Mouse (Mus musculus) testis, postnatal 10 days (tissue): ENCODE data around the gene Rnf130.

ENCODE experiments used
- DNase-seq: peaks from one replicate; pipeline ENCODE4 v3.0.0; 2021; ENCODE audit warnings: low spot score

The Rnf130 gene

GRCm38 (mm10) chr11:50024833-50025720 lies at the start of gene Rnf130:
Gene Rnf130 (plus strand): TSS chr11:50025346.
- peak; percentile 96 for DNase-seq

GRCm38 (mm10) chr11:49977963-49978568 lies 47.1 kb upstream of the Rnf130 start:
- DNase-seq: no peak

GRCm38 (mm10) chr11:49978935-49979334 lies 46.2 kb upstream of the Rnf130 start:
- no peak for DNase-seq

- DNase-seq: no peak
Observed at GRCm38 (mm10) chr11:49980681-49981235, 44.4 kb upstream of the Rnf130 start.

GRCm38 (mm10) chr11:49981321-49981963 lies 43.7 kb upstream of the Rnf130 start:
- no peak for DNase-seq

- DNase-seq: no peak
Observed at GRCm38 (mm10) chr11:49982094-49982493, 43.1 kb upstream of the Rnf130 start.

- DNase-seq: no peak
Observed at GRCm38 (mm10) chr11:49982881-49983280, 42.3 kb upstream of the Rnf130 start.

GRCm38 (mm10) chr11:49983875-49984552 lies 41.1 kb upstream of the Rnf130 start:
- DNase-seq: no peak

- DNase-seq: no peak
Observed at GRCm38 (mm10) chr11:49985009-49985408, 40.1 kb upstream of the Rnf130 start.

GRCm38 (mm10) chr11:49986277-49987036 lies 38.7 kb upstream of the Rnf130 start:
- peak; percentile 87 for DNase-seq

GRCm38 (mm10) chr11:49994536-49994935 lies 30.6 kb upstream of the Rnf130 start:
- no peak for DNase-seq

GRCm38 (mm10) chr11:49996398-49996797 lies 28.7 kb upstream of the Rnf130 start:
- no peak for DNase-seq

GRCm38 (mm10) chr11:49997321-49997720 lies 27.8 kb upstream of the Rnf130 start:
- no peak for DNase-seq

- DNase-seq: no peak
Observed at GRCm38 (mm10) chr11:50002853-50003252, 22.3 kb upstream of the Rnf130 start.

- DNase-seq: no peak
Observed at GRCm38 (mm10) chr11:50007776-50008175, 17.4 kb upstream of the Rnf130 start.

- DNase-seq: no peak
Observed at GRCm38 (mm10) chr11:50008231-50008630, 16.9 kb upstream of the Rnf130 start.

- DNase-seq: no peak
Observed at GRCm38 (mm10) chr11:50013016-50013415, 12.1 kb upstream of the Rnf130 start.

GRCm38 (mm10) chr11:50016503-50016902 lies 8.6 kb upstream of the Rnf130 start:
- no peak for DNase-seq

GRCm38 (mm10) chr11:50017511-50017910 lies 7.6 kb upstream of the Rnf130 start:
- DNase-seq: no peak

GRCm38 (mm10) chr11:50018848-50019247 lies 6.3 kb upstream of the Rnf130 start:
- DNase-seq: no peak

GRCm38 (mm10) chr11:50022085-50022484 lies 3.1 kb upstream of the Rnf130 start:
- no peak for DNase-seq
